Mouse (Mus musculus) 3134 (cell line): ENCODE measurements at regions not wholly inside any gene's neighbourhood (a gene's known extent, or its start where the extent isn't known, plus 50 kb on each side); places are given as distances from the start of the nearest gene placed in this dataset.

ENCODE experiments used
- DNase-seq: peaks from one replicate; pipeline ENCODE4 v3.0.0-alpha.2; 2011; ENCODE audit warnings: low spot score; ENCODE audit not compliant: insufficient read length; ENCODE audit errors: extremely low read depth

DNA sequence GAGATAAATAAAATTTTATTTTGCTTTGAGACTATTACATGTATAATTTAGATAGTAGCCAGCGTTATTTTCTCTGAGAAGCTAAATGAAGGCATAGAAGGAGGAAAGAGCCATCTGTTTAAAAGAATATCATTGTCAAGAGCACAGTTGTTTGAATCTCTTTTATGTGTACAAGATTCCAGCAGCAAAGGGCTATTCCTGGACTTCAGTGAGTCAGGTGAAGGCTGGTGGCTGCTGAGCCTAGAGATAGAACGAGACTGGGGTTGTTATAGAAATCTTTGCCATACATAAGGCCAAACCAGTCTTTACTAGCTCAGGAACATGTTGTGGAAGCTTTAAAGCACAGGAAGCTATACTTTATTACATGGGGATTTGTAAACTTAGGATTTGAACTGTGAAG lies 261.6 kb downstream of the Adcyap1 start:
- no peak for DNase-seq

DNA sequence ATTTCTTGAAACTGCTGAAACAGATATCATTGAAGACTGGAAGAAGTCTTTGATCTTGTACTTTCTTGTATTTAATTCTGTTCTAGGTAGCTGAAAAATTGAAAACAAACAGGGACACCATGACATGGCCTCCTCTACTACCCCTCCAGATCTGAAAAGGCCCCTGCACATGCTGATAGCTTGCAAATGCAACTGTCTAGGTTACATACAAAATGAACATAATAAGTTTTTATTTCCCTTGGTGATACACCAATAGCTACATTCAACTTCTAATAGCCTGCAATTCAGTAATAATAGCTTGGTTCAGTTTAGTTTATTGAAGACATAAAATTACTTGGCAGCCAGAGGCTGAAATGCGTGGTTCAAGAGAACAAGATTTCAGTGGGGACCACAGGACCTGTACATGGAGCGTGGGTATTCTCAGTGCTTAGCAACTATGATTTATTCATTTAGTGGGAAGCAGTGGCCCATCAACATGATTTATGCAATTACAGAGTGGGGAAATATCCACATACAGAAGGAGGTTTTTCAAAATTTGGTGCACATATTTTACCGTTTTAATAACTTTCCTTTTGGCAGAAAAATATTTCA lies 264.9 kb downstream of the Adcyap1 start:
- no peak for DNase-seq

GRCm38 (mm10) chr17:93482378-93482777 lies 283.6 kb downstream of the Adcyap1 start:
- no peak for DNase-seq

DNA sequence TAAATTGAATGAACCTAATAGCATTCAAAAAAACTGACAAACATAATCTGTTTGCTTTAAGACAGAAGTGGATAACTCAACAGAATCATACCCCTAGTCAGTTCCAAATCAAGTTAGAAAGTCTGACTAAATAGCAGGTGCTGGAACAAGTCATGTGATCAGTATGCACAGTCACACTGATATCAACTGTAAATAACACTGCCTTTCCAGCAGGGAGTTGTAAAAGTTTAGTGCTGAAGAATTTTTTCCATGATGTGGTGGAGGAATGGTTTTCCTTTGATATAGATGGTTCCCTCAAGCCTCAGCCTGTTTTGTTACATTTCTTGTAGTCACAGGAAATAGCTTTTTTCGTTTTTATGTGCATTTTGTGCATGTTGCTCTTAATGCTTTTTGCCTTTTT lies 285.7 kb downstream of the Adcyap1 start:
- no peak for DNase-seq

GRCm38 (mm10) chr17:93486442-93486841 lies 287.6 kb downstream of the Adcyap1 start:
- no peak for DNase-seq

GRCm38 (mm10) chr17:93489988-93490732 lies 291.3 kb downstream of the Adcyap1 start:
- DNase-seq: no peak

DNA sequence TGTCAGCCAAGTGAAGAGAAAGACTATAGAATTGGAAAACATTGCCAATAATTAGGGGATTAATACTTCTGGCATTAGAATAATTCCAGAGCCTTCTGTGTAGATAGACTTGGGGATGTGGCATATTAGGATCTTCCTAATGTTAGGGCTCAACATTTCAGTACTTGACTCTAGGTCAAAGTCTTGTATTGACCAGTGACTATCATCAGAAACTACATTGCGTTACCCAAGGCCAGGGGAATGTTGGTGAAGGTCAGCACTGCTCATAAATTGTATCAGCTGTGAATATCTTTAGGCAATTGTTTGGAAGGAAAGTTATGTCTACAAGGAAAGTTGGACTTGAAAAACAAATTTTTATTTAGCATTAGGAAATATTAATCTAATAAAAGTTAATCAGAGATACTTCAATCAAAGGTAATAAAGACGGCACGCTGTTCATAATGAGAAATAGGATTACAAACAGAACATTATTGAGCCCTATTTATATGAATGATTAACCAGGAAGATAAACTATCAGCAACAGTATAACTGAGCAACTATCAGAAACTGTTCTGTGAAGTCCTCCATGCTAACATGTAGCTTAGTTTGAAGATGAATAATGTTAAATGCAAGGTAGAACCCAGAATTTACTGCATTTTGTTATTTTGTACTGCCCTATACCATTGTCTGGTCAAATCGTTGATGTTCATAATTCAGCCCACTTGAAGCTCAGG lies 310.2 kb downstream of the Adcyap1 start:
- no peak for DNase-seq

GRCm38 (mm10) chr17:93523406-93523805 lies 324.6 kb downstream of the Adcyap1 start:
- no peak for DNase-seq

- peak; percentile 57 for DNase-seq
Measured at GRCm38 (mm10) chr17:93525871-93526644, 327.2 kb downstream of the Adcyap1 start.

- no peak for DNase-seq
Measured at GRCm38 (mm10) chr17:93532535-93532934, 333.7 kb downstream of the Adcyap1 start.

GRCm38 (mm10) chr17:93534945-93535344 lies 336.1 kb downstream of the Adcyap1 start:
- no peak for DNase-seq

- DNase-seq: no peak
Measured at GRCm38 (mm10) chr17:93535751-93536150, 336.9 kb downstream of the Adcyap1 start.

- DNase-seq: no peak
Measured at GRCm38 (mm10) chr17:93541795-93542194, 343.0 kb downstream of the Adcyap1 start.

DNA sequence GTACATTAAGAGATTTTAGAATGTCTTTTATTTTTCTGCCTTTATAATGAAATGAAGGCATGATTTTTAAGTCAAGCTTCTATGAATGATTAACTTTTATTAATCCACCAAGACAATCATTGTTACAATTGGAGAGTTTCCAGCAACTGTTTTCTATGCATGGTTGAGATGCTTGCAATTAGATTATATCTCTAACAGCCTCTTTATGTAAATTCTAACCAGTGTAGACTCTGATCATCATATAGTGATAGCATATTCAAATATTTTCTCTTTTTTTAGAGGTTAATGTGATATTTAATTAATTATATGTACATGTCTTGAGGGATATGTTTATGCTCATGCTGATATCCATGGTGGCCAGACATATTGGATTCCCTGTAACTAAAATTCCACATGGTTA lies 351.5 kb downstream of the Adcyap1 start:
- DNase-seq: no peak

DNA sequence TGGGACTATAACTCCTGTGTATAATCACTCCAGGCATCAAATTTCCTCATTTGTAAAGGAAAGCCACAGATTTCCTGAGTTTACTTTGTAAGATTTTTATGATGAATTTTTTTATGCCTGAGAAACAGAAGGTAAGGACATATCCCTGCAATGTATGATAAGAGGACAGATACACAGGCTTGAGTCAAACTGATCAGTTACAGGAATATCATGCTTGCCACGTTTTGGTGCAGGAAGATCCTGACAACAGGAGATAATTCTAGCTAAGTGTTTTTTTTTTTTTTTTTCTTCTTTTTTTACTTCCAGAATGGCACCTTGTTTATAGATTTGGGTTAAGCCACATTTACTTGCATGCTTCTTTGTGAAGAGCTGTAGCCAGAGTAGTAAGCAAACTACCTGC lies 357.1 kb downstream of the Adcyap1 start:
- DNase-seq: no peak

DNA sequence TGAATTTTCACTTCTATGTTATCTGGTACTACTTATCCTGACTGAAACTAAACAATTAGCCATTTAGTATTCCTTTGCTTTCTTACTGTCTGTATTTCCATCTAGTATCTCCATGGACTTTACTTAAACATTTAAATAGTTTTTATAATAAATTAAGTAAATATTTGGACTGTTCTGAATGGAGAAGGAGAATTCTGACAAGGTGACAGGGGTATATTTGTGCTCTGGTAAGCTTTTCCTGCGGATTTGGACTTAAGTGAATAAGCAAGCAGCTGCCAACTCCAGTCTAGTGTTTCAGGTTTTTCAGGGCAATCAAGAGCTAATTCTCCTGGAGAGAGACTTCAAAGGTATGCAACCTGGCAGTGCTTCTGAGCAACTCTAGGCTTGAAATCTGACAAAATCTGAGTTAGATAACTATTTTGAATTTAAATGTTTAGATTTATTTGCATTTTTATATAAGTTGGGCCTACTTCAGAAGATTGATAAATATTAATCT lies 364.5 kb downstream of the Adcyap1 start:
- DNase-seq: no peak

DNA sequence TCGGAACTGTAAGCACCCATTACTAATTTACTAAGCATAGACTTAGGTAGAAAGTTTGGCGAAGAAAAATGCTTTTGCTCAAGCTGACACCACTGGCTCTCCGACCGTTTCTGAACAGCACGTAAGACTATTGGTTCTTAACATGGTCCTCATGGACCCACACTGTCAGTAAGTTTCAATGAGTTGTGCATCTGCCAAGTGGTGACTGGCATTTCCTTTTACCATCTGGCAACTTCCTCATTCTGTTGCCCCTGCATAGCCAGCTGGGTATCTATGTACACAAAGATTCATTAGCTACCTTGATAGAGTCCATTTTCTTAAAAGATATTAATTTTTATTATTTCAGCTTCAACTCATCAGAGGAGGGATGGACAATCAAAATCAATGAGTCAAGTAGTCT lies 381.2 kb downstream of the Adcyap1 start:
- DNase-seq: no peak

DNA sequence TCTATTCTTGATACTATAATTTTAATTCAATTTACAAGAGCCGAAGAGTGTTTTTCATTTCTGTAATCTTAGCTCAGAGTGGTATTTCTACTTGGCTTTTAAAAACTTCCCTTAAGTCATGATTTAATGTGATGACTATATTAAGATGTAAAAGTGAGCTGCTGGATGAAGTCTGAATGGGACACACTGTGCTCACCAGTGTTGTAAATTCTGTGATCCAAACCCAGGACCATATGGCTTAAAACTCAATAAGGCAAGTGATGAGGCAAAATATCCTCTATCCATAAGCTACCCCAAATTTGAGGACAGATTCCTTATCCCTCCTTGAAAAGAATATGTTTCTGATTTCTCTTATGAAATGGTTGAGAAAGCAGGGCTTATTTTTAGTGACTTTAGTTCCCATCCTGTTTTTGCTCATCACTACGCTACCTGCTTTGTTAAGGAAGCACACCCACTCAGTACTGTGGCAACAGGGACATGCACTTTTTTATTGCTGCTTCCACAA lies 399.4 kb downstream of the Adcyap1 start:
- DNase-seq: no peak

DNA sequence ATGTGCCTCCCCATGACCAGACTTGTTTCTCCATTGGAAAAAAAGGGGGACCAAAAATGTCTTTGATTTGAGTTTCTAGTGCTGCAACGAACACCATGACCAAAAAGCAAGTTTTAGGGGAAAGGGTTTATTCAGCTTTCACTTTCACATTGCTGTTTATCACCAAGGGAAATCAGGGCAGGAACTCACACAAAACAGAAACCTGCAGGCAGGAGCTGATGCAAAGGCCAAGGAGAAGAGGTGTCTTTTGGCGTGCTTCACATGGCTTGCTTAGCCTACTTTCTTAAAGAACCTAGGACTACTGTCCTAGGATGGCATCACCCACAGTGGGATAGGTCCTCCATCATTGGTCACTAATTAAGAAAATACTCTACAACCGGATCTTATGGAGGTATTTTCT lies 401.4 kb downstream of the Adcyap1 start:
- no peak for DNase-seq

- no peak for DNase-seq
Measured at GRCm38 (mm10) chr17:93609261-93609660, 410.4 kb downstream of the Adcyap1 start.
